Mouse (Mus musculus): Measurements from ENCODE around the gene C3. TPM values are rescaled to one million over a fixed set of nuclear protein-coding genes. Genes with fewer than 3 reads are reported as not detected.

C3 gene
- total RNA-seq, 2 experiments from 2014 or later = 1.1 to 2.4 TPM

DNA sequence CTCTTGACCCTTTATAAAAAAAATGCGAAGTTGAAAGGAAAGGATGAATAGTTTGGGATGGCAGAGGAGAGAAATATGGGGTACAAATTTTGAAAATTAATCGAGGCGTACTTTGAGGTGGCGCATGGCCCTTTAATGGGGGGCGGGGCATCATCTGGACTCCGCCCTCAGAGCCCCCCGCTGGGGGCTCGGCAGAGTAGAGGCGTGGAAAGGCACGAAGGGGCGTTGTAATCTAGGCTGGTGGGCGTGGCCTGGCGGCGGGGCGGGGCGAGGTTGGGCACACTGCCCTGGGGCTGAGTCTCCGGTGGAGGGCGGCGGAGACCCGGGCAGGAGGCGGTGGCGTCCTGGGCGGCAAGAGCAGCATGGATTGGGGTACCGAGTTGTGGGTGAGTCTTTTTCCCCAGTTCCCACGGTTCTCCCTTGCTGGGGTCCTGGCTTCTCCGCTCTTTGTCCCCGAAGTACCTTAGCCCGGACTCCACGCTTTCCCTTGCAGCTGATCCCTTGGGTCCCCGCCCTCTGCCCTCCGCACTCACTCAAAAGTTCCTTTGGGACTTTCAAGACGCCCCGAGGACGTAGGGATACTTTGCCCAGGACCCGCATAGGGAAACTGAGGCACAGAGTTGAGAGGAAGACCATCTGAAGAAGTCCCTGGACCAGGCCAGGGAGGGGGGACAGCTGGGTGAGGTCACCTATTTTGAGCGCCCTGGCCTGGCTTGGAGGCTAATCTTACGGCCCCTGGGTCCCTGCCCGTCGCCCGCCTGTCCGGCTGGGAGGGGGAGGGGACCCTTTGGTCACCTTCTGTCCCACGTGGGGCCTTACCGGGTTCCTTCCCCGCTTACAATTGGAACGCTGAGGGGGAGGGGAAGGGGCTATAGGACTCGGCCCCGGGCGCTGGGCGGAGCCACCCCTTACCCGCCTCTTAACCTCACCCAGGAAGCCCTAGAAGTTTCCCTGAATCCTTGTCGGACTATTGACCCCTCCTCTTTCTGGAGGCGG is 21.5 kb upstream of the C3 start, which contains the start of gene Trip10:
Gene Trip10 (plus strand): TSS at position 270 of the 996 bp plus-strand sequence.
- DNase-seq = peak; percentile 87 to 90

DNA sequence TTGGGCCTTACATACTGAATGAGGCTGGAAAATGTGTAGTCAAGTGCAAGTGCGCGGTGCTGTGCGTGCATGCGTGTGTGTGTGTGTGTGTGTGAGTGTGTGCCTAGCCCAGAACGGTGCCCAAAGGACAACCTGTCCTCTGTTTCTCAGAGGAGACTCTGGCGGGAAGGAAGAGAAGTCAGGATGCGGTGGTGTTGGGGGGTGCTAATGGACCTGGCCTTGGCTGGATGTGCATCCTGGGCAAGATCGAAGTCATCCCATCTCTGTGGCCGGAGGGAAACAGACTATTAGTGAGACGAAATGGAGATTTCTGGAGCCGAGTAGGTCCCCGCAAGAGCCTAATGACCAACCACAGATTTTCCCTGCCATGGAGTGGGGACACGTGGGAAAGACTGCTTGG is 20.8 kb upstream of the C3 start:
- no peak for DNase-seq

DNA sequence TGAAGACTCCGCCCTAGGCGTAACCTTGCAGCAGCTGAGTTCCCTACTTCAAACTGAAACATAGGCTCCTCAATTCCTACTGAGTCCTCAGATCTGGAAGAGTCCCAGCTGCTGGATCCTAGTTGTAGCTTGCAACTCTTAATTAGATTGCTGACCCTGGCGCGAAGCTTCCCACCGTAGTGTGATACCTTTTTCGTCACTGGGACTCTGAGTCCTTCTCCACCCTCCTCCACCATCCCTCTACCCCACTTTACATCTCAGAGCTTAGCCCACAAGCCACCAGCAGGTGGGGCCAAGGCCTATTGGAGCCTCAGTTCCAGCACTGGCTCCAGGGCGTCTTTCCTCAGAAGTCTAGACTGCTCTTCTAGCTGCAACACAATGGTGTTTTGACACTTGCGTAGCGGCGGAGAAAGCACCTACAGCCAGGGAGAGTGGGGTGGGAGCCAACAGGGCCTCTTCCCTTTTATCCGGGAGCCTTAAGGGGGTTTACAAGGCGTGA is 20.3 kb upstream of the C3 start, which contains the start of gene Gpr108:
Gene Gpr108 (minus strand): TSS at position 246 of the 499 bp plus-strand sequence.
- DNase-seq = peak; percentile 80 to 81

DNA sequence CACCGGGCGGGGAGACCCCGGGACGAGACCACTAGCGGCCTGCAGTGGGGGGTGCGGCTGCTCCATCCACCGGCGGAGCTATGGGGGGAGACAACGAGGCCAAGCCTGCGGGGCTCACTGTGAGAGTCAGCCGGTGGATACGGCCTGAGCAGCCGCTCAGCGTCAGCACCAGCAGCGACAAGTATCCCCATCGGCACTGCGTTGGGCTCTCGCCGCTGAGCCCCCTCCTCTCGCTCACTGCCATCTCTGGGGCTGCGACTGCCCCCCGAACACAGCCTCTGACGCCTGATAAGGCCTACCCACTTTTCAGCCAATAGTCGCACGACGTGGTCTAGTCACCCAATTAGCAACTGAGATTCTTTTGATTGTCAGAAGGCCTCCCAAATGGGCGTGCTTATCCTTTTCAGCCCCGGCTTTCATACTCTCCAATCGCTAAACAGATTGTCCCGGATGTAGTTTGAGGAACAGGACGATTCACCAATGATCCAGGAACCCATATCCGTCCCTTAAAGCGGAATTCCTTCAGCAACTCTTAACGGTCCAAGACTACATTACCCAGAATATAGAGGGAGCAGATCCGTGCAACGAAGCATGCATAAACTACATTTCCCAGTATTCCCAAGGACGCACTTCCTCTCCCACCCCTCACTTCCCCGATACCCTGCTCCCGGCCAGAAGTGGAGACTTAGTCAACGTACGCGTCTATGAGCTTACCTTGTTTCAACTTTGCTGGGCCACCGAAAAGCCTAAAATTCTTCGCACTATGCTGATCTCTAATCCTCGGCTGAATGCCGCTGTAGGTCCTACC is 19.7 kb upstream of the C3 start:
- peak; percentile 93 to 94 for DNase-seq

DNA sequence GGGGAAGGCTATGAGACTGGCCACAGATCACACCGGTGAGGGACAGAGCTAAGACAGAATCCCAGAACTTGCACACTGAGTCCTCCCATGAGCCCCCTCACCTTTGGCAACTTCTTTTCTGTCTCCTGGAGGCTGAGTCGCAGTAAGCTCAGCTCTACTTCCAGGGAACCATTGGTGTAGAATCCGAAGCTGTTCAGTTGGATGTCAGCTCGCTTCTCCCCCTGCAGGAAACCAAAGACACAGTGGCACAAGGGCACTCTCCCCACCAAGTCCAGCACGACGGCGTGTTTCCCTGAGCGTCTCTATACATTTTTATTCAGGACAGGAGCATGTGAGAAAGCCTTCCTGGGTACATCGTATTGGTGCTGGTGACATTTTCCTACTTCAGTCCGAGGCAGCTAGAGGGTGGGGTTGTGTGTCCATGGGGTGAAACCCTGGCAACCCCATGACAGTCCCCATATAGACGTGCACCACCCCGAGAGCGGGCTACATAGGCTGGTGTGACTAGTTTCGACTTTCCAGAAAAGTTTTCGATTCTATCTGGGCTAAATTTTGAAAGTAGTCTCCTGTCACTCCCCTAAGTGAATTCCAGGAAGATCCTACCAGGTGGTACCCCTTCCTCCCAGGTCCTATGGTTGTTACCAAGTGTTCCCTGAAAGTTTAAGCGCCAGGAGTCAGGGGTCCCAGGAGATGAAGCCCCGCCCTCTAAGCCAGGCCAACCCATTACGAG is 18.9 kb upstream of the C3 start:
- DNase-seq = no peak

DNA sequence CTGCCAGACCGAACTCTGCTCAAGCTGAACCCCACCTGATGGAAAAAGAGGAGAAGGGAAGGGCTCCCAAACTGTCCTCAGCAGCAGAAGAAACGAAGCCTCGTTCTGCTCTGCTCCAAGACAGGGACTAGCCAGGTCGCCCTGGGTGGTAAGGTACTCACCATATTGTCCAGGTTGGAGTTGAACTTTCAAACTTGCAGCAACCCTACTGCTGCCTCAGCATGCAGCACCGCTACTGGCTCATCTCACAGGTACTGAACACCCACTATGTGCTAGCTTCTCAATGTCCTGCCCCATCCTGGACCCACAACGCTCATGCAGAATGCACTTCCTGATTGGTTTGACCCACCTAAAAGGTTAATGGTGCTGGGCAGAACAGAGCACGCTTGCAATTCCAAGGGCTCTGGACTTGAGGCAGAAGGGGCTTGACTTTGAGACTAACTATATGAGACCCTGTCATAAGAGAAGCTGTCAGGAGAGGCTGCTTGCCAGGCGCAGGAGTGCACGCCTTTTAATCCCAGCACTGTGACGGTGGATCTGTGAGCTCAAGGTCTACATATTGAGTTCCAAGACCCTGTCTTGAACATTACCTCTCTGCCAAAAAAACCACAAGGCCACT is 17.5 kb upstream of the C3 start:
- no peak for DNase-seq

DNA sequence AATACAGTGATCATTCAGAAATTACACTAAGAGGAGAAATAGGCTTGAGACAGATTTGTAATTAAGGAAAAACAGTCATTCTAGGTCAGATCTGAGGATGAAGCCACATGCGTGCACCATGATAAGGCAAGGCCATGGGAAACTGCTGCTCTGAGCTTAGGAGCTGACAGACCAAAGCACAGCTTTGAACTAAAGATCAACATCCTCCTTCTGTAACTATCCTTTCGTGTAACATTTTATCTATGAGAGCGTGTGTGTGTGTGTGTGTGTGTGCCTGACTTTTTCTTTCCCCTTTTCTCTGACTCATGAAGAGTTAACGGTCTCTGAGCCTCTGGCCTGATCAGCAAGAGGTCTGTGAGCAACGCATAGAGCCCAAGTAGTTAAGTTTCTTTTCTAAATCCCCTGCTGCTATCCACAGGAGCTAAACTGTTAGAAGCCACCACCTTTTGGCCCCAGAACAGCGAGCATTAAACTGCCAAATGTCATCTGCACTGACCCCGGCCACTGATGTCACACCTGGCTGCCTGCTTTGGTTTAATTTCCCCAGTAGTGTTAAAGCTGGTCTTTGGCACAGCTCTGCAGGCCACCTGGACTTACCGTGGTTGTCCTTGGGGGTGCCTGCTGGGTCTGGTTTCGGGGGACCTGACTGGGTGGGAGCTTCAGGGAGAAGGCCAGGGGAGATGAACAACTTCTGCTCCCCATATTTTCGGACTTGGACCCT is 15.9 kb upstream of the C3 start:
- DNase-seq = no peak

DNA sequence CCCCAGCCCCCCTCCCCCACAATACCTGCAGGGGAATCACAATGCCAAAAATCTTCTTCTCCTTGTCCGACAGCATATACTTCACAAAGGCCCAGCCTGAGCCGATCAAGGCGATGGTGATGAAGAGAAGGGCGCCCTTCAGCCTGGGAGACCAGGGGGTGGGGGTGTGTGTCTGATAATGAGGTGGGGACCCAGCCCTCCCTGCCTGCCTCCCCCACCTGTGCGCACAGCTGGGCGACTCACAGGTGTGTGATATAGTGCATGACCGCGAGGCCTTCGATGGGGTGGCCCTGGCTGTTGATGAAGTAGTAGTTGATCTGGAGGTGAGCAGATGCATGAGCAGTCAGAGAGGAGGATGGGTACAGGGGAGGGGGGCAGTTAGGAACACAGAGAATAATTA is 9.2 kb upstream of the C3 start:
- no peak for DNase-seq

DNA sequence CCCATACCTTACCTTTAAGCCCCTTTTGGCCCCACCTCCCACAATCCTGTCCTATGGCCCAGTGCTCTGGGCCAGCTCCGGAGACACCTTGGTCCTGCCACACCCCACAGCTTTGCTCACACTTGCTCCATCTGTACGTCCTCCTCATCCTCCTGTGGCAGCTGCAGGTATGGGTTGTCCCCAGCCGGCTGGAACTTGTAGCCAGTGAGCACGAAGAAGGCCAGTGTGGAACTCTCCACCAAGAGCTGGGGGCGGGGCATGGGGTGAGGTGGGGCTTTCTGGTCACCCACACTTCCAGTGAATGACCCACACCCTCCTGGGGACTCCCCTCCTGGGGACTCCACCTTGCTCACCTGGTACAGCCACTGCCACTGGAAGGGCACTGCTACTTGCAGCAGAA is 7.9 kb upstream of the C3 start:
- DNase-seq = no peak

DNA sequence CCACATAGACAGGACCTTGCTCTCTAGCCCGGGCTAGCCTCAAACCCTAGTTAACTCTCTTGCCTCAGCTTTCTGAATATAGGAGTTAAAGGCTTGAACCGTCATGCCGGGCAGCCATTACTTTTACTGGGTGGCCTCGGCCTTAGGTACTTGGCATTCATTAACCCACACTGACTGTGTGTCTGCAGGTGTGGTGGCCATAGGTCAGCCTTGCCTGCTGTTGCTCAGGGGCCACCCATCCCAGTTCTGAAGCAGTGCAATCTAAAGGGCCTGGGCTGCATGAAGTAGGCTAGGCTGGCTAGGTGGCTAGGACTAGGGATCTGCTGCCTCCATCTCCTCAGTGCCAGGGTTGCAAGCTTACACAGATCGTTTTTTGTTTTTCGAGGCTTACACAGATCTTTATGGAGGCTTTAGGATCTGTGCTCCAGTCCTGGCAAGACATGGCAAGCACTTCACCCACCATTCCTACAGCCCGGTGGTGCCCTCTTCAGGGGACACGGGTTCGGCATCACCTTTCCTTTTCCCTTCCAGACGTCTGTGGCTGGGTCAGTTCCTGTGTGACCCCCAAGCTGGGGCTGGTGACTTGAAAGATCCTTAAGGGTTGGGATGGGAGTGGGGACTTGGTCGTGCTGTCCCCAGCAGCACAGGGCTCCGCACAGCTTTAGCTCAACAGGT is 6.5 kb upstream of the C3 start:
- no peak for DNase-seq

DNA sequence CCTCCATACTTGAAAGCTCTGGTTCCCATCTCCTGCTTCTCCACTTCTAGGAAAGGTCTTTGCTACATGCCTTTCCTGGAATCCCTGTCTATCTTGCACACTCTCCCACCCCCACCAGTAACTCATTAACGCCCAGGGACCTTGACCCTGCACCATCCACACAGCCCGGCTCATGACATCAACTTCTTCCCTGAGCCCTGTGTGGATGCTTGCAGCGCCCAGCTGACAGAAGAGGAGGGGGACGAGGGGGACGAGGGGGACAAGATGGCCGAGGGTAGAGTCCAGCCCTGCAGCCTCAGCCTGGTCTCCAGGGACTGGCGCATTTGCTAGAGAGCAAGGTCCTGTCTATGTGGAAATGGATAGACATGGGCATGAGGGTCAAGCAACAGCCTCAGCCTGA is 5.1 kb upstream of the C3 start:
- DNase-seq = no peak

DNA sequence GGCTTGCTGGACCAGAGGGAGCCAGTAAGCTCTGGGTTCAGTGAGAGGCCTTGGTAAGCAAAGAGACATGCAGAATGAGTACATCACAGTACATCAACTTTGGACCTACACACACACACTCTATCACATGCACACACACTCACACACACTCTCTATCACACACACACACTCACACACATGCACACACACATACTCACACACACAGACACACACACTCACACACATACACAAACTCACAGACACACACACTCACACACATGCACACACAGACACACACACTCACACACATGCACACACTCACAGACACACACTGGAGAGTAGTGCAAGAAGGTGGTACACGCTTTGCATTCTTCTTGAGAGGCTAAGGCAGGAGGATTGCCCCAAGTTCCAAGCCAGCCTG is 4.3 kb upstream of the C3 start:
- DNase-seq = no peak

DNA sequence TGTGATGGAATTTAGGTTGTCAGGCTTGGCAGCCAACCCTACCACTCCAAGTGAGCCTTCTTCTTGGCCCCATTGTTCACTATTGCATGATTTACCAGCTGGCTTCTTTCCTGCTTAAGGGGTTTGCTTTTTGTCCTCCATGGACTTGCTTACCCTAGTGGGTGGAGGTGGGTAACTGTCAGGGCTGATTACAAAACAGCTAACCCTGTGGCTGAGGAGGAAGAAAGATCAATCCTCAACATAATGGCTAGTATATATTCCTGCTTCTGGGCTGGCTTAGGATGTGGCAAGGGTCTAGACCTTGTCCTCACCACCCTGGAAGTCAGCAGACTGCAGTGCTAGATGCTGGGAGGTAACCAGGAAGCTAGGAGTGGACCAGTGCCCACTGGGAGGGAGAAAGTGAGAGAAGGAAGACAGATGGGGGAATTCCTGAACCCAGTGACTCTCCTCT is 3.4 kb upstream of the C3 start:
- no peak for DNase-seq

DNA sequence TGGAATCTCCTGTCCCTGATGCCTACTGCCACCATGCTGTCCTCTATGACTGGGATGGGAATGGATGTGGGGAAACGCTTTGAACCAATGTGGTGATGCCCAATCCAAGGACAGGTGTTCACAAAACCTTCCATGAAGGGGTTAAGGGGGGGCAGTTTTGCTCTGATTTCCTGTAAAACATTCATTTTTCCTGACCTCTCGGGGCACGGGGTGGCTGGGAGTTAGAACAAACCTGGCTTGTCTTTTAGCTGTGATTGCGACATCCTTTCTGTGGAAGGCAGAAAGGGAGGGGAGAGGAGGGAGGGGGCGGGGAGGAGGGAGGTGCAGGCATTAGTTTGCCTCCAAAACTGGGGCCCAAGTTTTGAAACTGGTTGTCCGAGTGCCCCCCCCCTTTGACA is 2.8 kb upstream of the C3 start:
- DNase-seq = no peak

DNA sequence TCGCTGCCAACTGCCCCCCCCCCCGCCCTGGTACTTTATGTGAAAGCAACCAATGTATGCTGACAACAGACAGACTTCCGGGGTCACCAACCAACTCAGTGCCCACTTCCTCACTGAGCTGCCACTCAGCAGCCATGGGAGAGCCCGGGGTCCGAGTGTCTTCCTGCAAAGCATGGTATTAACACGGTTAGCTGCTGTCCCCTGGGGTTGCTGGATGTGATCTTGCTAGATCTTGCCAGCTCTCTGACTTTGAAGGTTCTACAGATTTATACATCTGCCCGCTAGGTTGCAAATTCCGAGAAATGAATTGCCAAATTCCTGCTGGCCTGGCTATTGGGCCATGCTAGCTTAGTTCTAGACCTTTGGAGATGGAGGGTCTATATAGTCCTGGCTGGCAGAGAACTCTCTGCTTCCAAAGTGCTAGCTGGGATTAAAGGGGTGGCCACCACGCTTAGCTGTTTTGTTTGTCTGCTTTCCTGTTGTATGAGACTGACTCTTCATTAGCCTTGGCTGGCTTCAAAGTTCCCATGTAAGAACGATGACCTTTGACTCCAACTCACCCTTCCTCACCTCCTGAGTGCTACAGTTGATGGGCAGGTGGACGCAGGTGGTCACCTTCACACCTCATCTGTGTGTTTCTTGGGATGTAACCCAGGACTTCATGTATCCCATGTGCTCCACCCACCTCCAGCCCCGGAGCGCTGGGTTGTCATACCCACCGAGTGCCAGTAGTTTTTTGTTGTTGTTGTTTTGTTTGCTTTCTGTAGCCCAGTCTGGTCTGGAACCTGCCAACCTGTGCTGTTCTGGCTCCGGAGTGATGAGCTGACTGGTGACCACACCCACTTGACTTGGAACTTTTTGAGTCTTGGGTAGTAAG is 2.2 kb upstream of the C3 start:
- DNase-seq = no peak

DNA sequence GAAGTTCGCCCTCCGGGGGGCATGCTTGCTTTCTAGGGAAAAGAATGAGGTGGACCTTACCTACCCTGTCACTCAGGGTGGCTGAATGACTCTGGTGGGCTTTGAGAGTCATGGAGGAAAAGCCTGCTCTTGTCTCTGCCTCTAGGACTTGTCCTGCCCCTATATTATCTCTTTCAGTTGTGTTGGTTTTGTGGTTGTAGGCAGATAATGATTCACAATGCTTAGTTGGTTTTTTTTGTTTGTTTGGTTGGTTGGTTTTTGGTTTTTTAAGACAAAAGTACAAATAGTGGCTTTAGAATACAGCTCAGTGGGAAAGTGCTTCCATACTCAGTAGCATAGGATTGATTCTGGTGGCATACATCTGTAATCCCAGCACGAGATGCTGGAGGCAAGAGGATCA is 937 bp upstream of the C3 start:
- no peak for DNase-seq

DNA sequence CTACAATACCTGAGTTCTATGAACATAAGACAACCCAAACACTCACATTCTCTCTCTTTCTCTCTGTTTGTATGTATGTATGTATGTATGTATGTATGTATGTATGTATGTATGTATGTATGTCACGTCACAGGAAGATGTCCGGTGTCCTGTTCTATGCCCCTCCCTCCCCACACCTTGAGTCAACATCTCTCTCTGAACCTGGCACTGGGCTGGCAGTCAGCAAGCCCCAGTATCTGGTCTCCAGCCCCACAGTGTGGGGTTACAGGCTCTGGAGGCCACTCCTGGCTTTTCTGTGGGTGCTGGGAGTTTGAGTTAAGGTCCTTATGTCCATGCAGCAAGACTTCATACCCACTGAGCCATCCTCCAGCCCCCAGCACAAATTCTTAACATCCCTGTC is 468 bp downstream of the C3 start:
- DNase-seq = no peak

DNA sequence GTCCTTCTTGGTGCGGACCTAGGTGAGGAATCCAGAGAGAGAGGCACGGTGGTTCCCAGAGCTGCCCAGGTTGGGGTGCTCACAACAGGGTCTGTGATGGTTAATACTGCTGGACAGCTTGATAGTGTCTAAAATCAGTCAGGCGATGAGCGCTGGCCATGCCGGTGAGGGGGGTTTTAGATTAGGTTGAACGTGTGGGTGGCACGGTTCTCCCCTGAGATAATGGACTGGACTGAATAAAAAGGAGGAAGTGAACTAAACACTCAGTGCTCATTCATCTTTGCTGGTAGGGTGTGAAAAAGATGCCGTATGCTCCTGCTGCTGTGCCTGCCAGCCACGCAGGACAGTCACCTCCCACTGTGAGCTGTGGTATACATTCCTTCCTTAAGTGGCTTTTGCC is 4.6 kb downstream of the C3 start:
- DNase-seq = no peak

DNA sequence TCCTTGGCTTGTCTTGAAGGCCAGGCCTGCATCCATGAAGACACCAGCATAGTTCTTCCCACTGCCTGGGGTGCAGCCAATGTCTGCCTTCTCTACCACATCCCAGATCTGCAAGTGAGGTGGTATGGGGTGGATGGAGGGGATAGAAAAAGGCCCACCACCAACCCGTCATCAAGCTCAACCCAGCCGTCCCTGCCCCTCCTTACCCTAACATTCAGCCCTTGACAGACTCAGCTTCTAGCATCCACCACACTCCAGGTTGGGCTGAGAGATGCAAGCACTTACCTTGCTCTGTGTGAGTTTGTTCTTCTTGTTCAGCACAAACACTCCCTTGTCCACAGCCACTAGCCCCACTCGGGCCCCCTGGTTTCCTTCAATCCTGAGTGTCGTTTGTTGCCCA is 6.0 kb downstream of the C3 start:
- DNase-seq = no peak

DNA sequence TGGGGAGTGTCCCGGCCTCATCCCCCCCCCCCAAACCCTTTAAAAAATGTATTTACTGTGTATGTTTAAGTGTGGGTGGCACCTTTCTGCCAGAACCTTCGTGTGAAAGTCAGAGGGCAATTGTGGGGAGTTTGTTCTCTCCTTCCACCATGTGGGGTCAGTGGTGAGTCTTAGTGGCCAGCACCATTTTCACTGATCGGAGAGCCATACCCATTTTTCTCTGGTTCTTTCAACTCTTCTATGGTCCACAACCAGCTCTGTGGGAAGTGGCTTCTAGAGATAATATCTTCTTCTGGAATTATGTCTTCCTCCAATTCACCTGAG is 8.1 kb downstream of the C3 start:
- DNase-seq = no peak
